Mouse (Mus musculus) kidney, adult 18-20 months (tissue): ENCODE data around the gene Spred3.

Experiments used
- DNase-seq: peaks from one replicate; pipeline ENCODE4 v3.0.0; 2021

Spred3 gene

GRCm38 (mm10) chr7:29124970-29125369, 45.2 kb downstream of the Spred3 start, which contains the start of gene Ryr1:
TSS of gene Ryr1 (minus strand) at chr7:29125179.
- DNase-seq, result peak; percentile 32

GRCm38 (mm10) chr7:29123531-29124358, 46.5 kb downstream of the Spred3 start:
- DNase-seq, result no peak

GRCm38 (mm10) chr7:29122821-29123220, 47.4 kb downstream of the Spred3 start:
- no peak for DNase-seq

GRCm38 (mm10) chr7:29119526-29119925, 50.7 kb downstream of the Spred3 start:
- no peak for DNase-seq

- DNase-seq, result no peak
Observed at GRCm38 (mm10) chr7:29118142-29118851, 51.9 kb downstream of the Spred3 start.

GRCm38 (mm10) chr7:29108992-29109955, 60.9 kb downstream of the Spred3 start:
- peak; percentile 32 for DNase-seq
